Mouse (Mus musculus) kidney, adult 2 months (tissue): ENCODE measurements around the gene Lin7a.

ENCODE experiments used
- CTCF ChIP-seq: fragments of 200-500 bp; conservative IDR thresholded peaks from 2 replicates; pipeline ENCODE4 v1.5.1; 2011; ENCODE audit warnings: low read depth, mild to moderate bottlenecking, control low read depth, low read length, moderate library complexity, mixed read lengths; ENCODE audit not compliant: insufficient read depth, insufficient read length
- POLR2A ChIP-seq: fragments of 200-500 bp; IDR thresholded peaks from one replicate; pipeline ENCODE4 v1.6.1; 2011; ENCODE audit warnings: low read depth, low read length, control low read depth

DNA sequence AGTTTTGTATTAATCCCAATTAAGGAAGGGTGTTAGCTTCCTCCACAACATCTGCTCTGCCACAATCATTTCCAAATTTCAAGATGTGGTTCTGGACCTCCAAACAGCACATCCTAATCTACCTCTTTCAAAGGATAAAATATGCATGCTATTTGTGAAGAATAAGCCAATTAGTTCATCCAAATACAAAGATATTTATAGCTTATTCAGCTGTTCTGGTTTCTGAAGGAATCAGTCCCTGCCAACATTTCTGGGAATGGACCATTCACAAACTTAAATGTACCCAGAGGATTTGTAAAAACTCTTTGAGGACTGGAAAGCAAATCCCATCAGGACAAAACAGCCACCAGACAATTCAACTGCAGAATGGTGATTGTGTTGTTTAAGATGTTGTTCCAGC lies 87.8 kb downstream of the Lin7a start:
- TF ChIP-seq POLR2A (no peak), CTCF (no peak)
